Mouse (Mus musculus) CH12F3 (cell line): ENCODE measurements around the gene Nrm.

Experiments
- in situ Hi-C: fragments of 300-500 bp; cut with MboI; formaldehyde crosslinking; loops from 2 replicates; pipeline ENCODE4 v1.14.3; 2020; ENCODE audit warnings: low sequenced_read_pairs

Gene Nrm

GRCm38 (mm10) chr17:35903343-35903991 is 42.3 kb downstream of the Nrm start:
- in situ Hi-C loops, result no loop called here

- in situ Hi-C loops, result no loop called here
Measured at GRCm38 (mm10) chr17:35903992-35904355, 42.9 kb downstream of the Nrm start.

- in situ Hi-C loops, result no loop called here
Measured at GRCm38 (mm10) chr17:35905587-35905986, 44.5 kb downstream of the Nrm start.

GRCm38 (mm10) chr17:35907609-35908008 is 46.5 kb downstream of the Nrm start:
- in situ Hi-C loops, result no loop called here

- in situ Hi-C loops, result no loop called here
Measured at GRCm38 (mm10) chr17:35909186-35909918, 48.2 kb downstream of the Nrm start.

GRCm38 (mm10) chr17:35909919-35910369 is 48.8 kb downstream of the Nrm start, which contains the start of gene Atat1:
Gene Atat1 (minus strand): TSS chr17:35910075.
- in situ Hi-C loops, result no loop called here

GRCm38 (mm10) chr17:35914975-35915374 is 53.9 kb downstream of the Nrm start:
- in situ Hi-C loops, result no loop called here
